Mouse (Mus musculus) thymus, adult 2 months (tissue): ENCODE data around the gene Sap25.

ENCODE experiments used
- CTCF ChIP-seq: fragments of 200-500 bp; IDR thresholded peaks from 2 replicates; pipeline ENCODE4 v1.5.1; 2012; ENCODE audit warnings: mild to moderate bottlenecking, control low read depth, low read length, moderate library complexity, borderline replicate concordance; ENCODE audit not compliant: control insufficient read depth, poor library complexity, insufficient read depth; ENCODE audit errors: extremely low read depth
- POLR2A ChIP-seq: fragments of 200-500 bp; IDR thresholded peaks from 2 replicates; pipeline ENCODE4 v1.6.1; 2012; ENCODE audit warnings: mild to moderate bottlenecking, low read length, control low read depth, moderate library complexity; ENCODE audit not compliant: control insufficient read depth, poor library complexity, insufficient read depth; ENCODE audit errors: extremely low read depth

GRCm38 (mm10) chr5:137690531-137690930 lies 49.4 kb downstream of the Sap25 start:
- TF ChIP-seq POLR2A, result no peak
- no peak for TF ChIP-seq CTCF
